Mouse (Mus musculus) CH12.LX (cell line): ENCODE data around the gene Dgkd.

Experiments used
- CTCF ChIP-seq, 2 experiments: IDR thresholded peaks in 1 of 2; conservative IDR thresholded peaks in 1 of 2; 2 replicates each; pipeline ENCODE4 v1.5.1; 2011 to 2012; ENCODE audit warnings: low read depth in 2 of 2, low read length in 2 of 2, improper control_type of control experiment in 1 of 2, inconsistent platforms in 1 of 2, mild to moderate bottlenecking in 1 of 2, moderate library complexity in 1 of 2
- POLR2A ChIP-seq: IDR thresholded peaks from 2 replicates; pipeline ENCODE4 v1.6.1; 2011; ENCODE audit warnings: low read depth, mild to moderate bottlenecking, improper control_type of control experiment, low read length
- TCF12 ChIP-seq: IDR thresholded peaks from 2 replicates; pipeline ENCODE4 v1.6.1; 2014; ENCODE audit warnings: low read depth, mild to moderate bottlenecking, inconsistent platforms, low read length, improper control_type of control experiment

DNA sequence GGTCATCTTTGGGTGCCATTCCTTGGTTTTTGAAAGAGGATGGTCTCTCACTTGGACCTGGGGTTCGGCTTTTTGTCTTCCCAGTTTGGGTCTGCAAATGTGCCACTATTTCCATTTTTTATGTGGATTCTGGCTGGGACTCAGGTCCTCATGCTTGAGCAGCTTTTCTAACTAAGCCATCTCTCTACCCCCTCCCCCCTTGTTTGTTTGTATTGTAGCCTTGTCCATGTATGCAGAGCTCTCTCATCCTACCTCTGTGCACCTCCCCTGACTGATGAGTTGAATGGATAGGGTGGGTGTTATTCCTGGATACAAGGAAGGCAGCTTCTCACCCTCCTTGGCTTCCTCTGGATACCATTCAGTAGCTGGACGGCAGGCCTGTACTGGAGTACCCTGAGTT, 54.9 kb downstream of the Dgkd start:
- TF ChIP-seq CTCF (conservative IDR thresholded peaks at IDR 0.05 in 1 of 2, IDR thresholded peaks at IDR 0.05 in 1 of 2; ENCODE audit: low read depth in 2 of 2, low read length in 2 of 2) (no peak), POLR2A (no peak), TCF12 (no peak)
